Mouse (Mus musculus) right cerebral cortex, adult 2 months (tissue): ENCODE measurements around the gene Aff1.

Experiments
- DNase-seq, 2 experiments: peaks; one replicate each; pipeline ENCODE4 v3.0.0; 2021 to 2022; ENCODE audit warnings: low spot score in 2 of 2

Aff1 gene

DNA sequence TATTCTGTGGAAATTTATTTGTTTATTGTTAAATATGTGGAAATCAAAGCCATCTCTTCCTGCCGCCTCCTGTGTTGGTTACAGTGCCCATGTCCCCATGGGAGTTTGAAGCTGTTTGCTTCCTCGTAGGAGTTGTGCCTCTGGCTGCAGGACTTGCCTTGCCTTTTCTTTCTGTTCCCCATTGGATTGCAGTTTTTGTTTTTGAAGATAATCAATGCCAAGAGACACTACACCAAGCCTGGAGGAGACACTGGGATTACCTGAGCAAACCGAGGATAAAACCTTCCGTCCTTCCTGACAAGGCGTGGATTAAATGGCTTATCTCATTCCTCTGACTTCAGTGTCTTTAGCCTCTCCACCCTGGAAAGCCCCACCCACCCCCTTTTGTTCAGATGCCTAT, 107.8 kb downstream of the Aff1 start:
- DNase-seq = no peak

DNA sequence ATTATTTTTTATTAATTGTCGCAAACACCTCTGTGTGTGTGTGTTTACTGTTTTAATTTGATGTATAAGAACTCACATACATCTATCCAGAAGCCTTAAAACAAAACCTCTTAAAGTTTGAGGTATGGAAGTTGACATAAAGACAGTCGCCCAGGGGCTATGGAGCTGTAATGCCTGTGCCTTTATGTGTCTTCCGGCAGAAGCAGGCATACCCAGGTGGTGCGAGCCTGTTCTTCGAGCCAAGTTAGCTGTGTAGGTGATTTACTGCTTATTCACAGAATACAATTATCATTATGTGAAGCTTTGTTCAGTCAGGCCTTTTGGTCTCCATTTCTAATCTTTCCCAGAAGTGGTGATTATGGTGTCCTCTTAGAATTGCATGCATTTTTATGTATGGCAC, 111.2 kb downstream of the Aff1 start:
- DNase-seq = no peak

DNA sequence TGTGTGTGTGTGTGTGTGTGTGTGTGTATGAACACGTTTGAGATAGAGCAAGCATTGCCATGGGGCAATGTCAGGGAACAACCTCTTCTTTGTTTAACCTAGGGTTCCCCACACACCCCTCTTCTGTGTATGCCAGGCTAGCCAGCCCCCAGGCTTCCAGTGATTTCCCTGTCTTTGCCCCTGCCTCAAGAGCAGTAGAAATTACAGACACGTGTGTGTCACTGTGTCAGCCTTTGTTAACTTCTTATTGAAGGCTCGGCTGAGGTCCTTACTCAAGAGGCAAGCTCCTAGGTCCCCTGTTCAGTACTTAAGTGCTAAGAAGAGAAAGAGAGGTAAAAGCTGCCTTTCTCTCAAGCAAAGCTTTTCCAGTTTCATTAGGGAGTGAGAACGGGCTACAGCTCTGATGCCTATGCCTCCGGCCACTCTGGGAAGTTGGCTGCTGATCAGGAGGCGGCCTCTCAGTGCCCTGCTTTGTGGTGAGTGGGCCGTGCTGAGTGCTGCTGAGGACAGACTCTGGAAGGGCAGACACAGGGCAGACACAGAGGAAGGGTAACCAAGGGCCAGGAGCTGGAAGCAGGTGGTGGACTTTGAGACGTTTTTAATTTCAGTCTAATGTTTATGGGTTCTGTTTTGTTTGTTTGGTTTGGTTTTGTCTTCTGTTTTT, 111.9 kb downstream of the Aff1 start:
- DNase-seq = peak in 1 of 2 experiments; percentile 37

DNA sequence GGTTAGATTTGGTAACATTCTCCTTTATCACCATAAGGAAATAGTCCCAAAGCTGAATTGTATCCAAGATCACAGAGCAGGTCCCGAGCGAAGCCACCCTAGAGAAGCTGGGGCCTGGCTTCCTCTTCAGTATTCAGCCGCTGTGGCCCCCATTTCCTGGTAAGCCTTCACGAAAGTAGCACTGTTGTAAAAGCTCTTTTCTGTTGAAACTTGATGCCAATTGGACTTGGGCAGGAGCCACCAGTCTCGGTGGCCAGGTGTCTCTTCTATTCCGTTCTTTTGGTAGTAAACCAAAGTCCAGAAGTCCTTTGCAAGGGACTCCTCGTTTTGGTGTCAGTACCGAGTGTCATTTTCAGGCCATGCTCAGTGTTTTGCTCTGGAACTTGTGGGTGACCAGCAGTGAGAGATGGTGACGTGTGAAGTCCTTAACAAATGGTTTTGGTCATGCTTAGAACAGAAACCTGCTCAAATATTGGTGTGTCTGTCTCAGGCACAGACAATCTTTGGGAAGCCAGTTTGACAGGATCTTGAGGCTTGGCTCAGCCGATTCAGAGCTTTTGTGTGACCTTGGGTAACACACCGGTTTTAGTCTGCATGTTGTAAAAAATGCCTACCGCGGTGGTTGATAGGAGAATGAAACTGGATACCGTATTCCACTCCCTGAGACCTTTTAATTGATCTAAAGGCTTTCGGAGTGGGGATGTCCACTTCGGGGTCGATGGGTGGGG, 114.8 kb downstream of the Aff1 start:
- no peak for DNase-seq

DNA sequence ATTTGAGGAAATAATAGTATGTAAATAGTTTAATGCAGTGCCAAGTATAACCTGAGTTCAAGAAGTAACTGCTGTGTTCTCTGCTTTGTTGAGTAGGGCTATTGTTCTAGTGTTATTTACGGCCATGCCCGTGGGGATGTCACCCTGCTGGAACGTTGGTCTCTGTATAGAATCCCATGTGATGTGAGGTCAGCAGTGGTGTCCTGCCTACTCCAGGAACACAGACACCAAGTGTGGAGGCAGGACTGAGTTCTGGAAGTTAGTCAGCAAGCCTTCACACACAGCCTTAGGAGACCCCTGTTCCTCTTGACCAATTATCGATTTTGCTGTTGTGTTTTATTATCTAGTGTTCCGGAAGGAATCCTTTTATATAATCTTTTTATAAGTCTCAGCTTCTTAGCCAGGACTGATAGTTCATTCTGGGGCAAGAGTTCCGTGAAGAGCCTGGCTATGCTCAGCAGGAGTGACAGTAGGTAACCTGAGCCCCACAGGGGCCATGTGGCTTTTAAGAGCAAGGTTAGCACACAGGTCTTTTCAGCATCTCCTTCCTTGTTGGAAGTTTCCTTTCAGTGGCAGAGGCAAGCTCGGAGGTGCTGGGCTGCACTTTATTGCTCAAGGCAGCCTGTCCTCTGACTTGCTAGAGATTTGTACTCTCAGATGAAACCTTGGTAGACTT, 115.6 kb downstream of the Aff1 start:
- no peak for DNase-seq

DNA sequence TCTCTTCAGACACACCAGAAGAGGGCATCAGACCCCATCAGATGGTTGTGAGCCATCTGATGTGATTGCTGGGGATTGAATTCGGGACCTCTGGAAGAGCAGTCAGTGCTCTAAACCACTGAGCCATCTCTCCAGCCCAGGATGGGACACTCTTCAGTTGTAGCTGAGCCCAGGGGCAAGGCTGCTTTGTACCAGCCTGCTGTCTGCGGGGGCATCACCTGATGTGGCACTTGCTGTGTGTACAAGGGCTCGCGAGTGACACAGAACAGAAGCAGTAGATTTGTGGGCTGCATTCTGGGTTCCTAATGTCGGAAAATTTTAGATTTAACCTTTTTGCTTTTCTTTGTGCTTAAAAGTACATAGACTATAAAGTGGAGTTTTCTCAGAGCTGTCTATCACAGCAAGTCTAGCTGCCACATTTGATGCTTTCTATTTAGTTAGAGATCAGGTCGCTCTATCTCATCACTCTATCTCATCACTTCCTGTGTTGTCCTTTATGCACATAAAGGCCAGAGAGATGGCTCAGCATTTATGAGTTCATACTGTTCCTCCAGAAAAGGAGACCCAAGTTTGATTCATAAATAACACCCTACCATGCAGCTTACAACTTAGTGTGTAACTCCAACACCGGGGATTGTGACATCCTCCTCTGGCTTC, 117.6 kb downstream of the Aff1 start:
- no peak for DNase-seq

DNA sequence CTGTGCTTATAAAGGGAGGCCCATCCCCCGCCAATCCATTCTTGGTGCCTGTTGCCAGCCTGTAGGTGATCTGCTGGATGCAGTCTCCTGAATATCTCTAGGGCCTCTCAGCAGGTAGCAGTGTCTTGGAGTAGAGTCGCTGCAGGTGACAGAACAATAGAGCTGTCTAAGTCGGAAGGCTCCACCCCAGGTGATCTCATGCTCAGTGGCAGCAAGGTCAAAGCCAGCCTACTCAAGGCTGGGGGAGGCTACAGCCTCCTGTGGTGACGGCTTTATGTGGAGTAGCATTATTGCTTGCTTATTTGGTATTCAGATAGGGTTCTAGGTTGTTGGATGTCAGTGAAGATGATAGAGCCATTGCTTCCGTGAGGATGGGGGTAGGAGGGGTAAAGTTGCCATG, 121.1 kb downstream of the Aff1 start:
- no peak for DNase-seq

DNA sequence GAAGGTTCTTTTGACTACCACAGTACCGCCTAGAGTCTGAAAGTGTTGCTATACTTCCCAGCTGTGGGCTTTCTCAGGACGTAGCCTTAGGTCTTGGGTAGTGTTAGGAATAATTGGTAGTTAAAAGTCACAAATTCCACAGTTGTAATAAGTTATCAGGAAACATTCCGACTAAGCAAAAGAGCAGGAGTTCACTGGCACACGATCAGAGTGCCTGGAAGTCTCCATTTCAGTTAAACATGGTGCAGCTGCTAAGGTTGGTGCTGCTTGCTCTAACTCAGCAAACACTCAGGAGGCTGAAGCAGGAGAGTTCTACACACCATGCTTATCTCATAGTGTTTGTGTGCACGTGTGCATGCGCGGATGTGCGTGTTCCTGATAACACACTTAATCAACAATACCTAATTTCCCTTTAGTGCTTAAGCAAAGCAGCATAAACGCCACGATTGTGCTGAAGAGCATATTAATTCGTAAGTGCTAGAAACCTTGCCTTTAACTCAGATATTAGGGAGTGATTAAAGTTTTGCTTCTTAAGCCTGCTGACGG, 121.9 kb downstream of the Aff1 start:
- DNase-seq = no peak

DNA sequence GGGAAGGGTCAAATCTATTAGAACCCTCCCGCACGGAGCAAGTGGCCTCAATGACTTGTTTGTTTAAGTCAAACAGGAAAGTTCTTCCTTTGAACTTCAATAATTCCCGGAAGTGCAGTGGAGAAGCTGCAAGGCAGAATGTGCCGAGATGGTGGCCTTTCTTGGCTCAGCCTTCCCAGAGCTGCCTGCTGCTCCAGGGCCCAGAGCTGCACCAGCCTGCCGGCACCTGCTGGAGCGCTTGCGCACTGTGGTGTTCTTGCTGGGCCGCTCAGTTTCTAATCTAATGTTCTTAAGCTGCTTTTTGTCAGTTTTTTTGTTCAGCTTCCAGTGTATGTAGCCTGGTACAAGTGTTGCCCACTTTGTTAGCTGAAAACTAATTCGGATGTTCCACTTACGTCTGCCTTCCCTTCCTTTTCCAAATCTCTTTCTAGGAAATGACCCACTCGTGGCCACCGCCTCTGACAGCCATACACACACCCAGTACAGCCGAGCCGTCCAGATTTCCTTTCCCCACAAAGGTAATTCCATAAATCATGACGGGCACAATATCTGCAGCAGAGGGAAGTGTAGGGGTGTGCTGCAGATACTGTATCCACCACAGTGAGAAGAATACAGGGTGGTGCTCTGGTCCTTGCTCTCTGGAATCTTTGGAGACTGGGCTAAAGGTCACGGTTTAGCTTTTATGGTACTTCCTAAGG, 122.5 kb downstream of the Aff1 start:
- no peak for DNase-seq

DNA sequence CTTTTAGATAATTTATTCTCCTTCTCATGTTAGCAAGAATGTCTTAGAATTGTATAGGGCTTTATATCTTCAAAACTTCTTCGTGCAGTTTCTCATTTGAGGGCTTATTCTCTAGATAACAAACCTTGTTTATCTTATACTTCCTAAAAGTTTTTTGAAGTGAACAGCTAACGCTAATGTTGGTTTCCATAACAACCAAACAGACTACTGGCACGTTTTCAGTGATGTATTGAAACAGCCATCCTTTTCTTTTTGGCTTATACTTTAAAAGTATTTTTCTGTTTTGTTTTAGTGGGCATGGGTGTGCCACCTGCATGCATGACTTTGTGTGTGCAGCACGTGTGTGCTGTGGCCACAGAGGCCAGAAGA, 123.1 kb downstream of the Aff1 start:
- DNase-seq = no peak

DNA sequence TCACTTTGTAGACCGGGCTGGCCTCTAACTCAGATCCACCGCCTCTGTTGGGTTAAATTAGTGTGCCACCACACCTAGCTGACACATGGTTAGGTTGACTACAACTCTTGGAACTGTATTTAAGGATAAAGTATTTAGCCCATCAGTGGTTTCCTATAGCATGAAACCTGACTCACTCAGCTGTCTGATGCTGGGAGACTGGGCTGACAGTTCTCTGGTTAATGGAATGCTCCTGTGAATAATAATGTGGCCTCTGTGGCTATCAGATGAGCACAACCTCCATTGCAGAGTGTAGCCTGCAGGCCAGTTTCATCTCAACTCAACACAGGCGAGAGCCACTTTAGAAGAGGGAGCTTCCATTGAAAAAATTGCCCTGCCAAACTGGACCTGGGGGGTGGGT, 124.5 kb downstream of the Aff1 start:
- no peak for DNase-seq

DNA sequence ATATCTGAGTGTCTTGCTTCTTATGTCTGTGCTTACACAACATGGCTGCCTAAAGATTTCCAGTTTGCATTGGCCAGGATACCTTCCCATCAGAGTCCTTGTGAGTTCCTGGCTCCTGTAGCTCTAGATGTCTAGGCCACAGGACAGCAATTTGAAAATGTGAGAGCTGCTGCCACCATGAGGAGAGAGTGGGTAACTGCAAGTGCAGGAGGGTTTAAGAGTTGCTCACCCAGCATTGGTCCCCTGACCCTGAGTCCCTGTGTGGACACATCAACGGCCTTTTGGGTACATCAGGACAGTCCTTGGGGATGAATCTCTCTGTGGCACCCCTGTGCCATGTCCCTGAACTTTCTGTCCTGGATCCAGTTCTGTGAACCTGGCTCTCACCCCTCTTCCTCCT, 125.6 kb downstream of the Aff1 start:
- DNase-seq = peak; percentile 82 to 83

DNA sequence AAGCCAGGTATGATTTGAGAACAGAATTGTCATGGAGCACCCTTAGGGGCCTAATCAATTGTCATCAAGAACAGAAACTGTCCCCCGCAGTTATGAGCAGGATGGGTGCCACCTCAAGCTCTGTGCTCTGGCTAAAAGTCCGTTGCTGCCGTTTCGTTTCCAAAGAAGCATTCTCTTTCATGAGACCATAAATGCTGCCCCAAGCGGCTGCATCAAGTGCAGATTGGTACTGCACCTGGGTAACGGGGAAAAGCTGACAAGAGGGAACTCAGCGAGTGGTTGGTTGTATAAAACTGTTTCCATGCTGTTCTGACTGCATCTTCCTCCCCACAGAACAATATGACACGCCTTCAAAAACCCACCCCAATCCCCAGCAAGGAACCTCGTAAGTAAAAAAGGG, 126.4 kb downstream of the Aff1 start:
- no peak for DNase-seq

DNA sequence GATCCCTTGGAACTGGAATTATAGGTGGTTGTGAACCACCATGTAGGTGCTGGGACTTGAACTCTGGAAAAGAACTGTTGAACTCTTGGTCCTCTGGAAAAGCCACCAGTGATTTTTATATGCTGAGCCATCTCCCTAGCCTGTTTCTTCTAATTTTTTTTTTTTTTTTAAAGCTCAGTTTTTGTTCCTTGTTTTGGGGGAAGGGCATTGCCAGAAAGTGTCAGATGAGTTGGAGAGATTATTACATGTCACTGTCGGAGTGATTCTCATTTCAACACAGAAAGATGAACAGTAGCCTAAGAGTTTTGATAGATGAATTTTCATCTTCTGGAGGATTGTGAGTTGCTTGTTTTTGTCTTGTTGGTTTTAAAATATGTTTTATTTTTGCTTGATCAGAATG, 127.5 kb downstream of the Aff1 start:
- no peak for DNase-seq

DNA sequence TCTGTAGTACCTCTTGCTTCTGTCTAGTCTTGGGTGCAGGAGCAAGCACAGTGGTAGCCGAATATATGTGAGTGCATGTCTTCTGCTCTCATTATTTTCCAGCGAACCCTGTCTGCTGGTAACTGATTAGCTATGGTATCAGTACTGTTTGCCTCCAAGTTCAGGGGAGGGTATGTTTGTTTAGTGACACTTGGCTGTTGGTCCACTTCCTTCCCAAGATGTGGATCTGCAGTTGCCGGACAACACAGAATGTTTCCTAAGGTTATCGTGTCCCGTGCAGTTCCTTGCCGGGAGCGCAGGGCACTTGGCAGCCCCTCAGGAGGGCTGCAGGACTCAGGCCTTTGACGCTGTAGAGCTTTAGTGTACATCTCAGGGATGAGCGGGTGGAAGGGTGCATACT, 128.9 kb downstream of the Aff1 start:
- DNase-seq = no peak

DNA sequence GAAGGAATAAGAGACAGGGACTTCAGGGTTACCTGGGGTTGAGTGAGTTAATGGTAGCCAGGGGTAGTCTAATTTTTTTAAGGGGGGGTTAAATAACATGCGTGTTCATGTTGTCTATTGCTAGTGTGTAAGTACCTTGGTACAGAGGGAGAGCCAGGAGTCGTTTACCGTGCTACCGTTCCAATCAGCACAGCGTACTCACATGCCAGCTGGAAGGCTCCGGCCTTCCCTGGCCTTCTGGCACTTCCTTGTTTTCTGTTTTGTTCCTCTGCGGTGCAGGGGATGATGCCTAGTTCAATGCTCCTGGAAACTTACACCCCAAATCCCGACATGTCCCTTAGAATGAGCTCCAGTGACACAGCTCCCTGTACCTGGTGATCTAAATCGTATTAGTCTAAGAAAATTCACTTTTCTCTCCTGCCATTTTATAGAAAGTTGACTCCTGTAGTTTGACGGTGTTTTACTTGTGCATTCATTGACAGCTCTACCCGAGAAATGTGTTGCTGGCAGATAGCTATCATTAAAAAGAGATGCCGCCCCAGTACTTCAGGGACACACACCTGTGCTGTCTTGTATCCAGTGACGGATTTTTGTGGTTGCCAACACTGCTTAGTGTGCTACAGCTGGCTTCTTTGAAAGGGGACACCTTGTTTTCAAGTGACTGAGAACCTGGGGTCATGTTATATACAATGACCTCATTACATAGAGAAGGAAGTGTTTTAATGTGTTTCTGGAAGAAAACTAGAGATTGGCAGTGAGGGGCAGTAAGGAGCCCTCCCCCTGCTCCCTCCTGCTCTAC, 129.5 kb downstream of the Aff1 start:
- DNase-seq = no peak

DNA sequence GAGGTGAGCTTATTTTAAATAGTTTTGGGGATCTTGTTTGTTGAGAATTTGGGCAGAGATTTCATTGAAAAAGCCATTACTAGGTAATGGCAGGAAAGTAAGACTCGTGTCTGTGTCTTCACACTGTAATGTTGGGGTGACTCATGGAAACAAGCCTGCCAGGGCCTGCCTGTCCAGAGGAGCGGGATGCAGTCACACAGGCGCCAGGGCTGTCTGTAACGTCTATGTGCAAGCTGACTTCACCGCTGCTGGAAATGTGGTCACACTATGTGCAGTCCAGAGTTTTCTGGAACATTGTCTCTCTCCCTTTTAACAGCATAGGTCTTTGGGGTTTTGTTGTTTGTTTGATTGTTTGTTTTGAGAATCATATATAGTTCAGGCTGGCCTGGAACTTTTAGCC, 130.8 kb downstream of the Aff1 start:
- DNase-seq = no peak

DNA sequence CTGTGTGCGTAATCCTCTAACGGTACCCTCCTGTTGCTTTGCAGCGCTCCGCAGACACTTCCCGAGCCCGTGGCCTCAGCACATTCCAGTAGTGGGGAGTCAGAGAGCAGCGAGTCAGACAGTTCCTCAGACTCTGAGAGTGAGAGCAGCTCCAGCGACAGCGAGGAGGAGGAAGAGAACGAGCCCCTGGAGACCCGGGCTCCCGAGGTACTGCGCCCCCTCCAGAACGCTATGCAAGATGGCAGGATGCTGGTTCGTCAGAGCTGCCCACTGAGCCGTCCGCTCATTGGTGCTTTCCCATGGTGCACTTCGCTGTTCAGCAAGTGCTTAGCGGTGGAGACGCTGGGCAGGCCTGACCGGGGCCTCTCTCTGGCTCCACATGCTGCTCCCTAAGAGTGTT, 136.1 kb downstream of the Aff1 start:
- DNase-seq = no peak

DNA sequence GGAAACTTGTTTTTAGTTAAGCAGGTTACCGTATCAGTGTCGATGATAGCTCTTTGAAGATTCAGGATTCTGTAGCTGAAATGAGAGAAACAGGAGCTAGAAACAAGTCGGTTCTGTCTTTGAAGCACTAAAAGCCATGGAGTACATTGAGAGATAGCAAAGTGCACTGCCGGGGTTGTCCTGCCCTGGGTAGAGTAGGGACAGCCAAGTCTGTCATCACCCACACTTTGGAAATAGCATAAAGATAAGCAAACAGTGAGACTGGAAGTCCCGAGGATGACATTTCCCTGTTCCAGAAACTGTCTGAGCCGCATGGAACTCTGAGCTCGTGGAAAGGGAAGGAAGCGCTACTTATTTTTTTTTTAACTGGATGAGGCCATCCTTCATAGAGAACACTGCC, 136.6 kb downstream of the Aff1 start:
- no peak for DNase-seq

DNA sequence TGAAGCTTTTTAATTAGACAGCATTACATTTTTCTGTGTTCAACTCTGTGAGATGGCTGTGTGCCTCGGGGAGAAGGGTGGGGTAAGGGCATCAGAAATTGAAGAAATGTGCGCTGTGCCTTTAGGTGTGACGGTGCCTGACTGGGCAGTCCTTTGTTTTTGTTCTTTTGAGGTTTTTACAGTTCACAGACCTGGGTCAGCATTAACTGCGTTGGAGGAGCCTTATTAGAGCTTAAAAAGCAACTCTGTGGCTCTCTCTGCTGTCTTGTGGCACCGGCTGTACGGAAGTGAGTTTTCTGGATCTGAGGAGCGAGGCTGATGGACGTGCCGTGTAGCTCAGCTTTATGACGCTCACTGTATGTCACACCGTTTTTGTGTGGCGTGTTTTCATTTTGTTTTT, 137.0 kb downstream of the Aff1 start:
- DNase-seq = no peak

DNA sequence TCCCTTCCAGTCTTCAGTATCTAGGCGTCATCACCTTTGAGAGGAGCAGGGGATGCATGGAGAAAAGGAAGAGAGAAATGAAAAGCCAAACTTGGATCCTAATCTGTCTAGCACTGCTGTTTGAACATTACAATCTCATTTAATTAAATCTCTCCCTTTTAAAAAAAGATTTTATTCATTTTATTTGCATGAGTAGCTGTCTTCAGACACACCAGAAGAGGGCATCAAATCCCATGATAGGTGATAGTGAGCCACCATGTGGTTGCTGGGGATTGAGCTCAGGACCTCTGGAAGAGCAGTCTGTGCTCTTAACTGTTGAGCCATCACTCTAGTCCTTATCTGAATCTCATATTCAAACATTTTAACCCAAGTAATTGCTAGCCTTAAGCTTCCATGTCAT, 138.7 kb downstream of the Aff1 start:
- no peak for DNase-seq
